Mouse (Mus musculus): Measurements from ENCODE around the gene Atl1.

GRCm38 (mm10) chr12:69967112-69967511, 74.7 kb downstream of the Atl1 start:
- TF ChIP-seq POLR2A (IDR thresholded peaks at IDR 0.05; ENCODE audit: control insufficient read depth in 1 of 2, insufficient read depth in 1 of 2, low read depth in 1 of 2, low read length in 2 of 2, poor library complexity in 1 of 2) (no peak), ELF1 (IDR thresholded peaks at IDR 0.05; ENCODE audit: low read depth, low read length) (no peak), MAZ (IDR thresholded peaks at IDR 0.05; ENCODE audit: low read depth, low read length) (no peak), USF1 (IDR thresholded peaks at IDR 0.05; ENCODE audit: low read depth, low read length) (no peak), RAD21 (IDR thresholded peaks at IDR 0.05; ENCODE audit: low read depth, low read length) (no peak), CTCF (IDR thresholded peaks at IDR 0.05 in 2 of 3, conservative IDR thresholded peaks at IDR 0.05 in 1 of 3; ENCODE audit: control insufficient read depth in 1 of 3, insufficient read depth in 1 of 3, low read depth in 2 of 3, low read length in 3 of 3, poor library complexity in 1 of 3, severe bottlenecking in 1 of 3) (no peak), MYC (IDR thresholded peaks at IDR 0.05; ENCODE audit: low read depth, low read length) (no peak), HCFC1 (IDR thresholded peaks at IDR 0.05; ENCODE audit: low read depth, low read length) (no peak), USF2 (IDR thresholded peaks at IDR 0.05; ENCODE audit: borderline replicate concordance in 1 of 2, insufficient read depth in 1 of 2, low read depth in 1 of 2, low read length in 2 of 2) (no peak), MEF2A (IDR thresholded peaks at IDR 0.05; ENCODE audit: extremely low read depth, insufficient replicate concordance, low read depth, low read length, poor library complexity, severe bottlenecking) (no peak), MAFK (IDR thresholded peaks at IDR 0.05; ENCODE audit: borderline replicate concordance, low read depth, low read length) (no peak)
